Mouse (Mus musculus): Measurements from ENCODE around the gene Kctd13. TPM values are rescaled to one million over a fixed set of nuclear protein-coding genes. Genes with fewer than 3 reads are reported as not detected.

Gene Kctd13
- polyA plus RNA-seq, 1 experiment = not detected

- no peak overlapping the region for H3K27ac ChIP-seq (ENCODE audit: insufficient read depth, low read depth, low read length)
- no peak overlapping the region for H3K4me3 ChIP-seq (ENCODE audit: insufficient read depth, low read depth, low read length)
- no peak for TF ChIP-seq POLR2A (IDR thresholded peaks at IDR 0.05; ENCODE audit: insufficient read depth, low read depth, low read length)
- TF ChIP-seq CTCF (IDR thresholded peaks at IDR 0.05; ENCODE audit: insufficient read depth, low read depth, low read length) = no peak
- 75% methylated on average over 6 of the region's 6 CpGs for whole genome bisulfite sequencing
- no peaks in the 10 kb centered on the region for H3K4me1 ChIP-seq (ENCODE audit: control insufficient read depth, insufficient read depth, low read length)
Measured at GRCm38 (mm10) chr7:126967361-126967760, 38.7 kb downstream of the Kctd13 start.

- H3K4me3 ChIP-seq (ENCODE audit: insufficient read depth, low read depth, low read length) = no peak overlapping the region
- H3K4me1 ChIP-seq (ENCODE audit: control insufficient read depth, insufficient read depth, low read length) = peaks cover 3% of the 10 kb centered on the region
- TF ChIP-seq POLR2A (IDR thresholded peaks at IDR 0.05; ENCODE audit: insufficient read depth, low read depth, low read length) (no peak), CTCF (IDR thresholded peaks at IDR 0.05; ENCODE audit: insufficient read depth, low read depth, low read length) (no peak)
- 10% methylated on average over 8 of the region's 8 CpGs for WGBS
- H3K27ac ChIP-seq (ENCODE audit: insufficient read depth, low read depth, low read length) = no peak overlapping the region
Measured at GRCm38 (mm10) chr7:126975493-126975892, 46.8 kb downstream of the Kctd13 start.

GRCm38 (mm10) chr7:126975893-126975949 is 47.0 kb downstream of the Kctd13 start, which contains the start of gene Cdipt:
Cdipt (plus strand) TSS chr7:126975914.
- peak within 1 kb of the TSS; percentile 89 for H3K4me3 ChIP-seq (ENCODE audit: insufficient read depth, low read depth, low read length)
- H3K4me1 ChIP-seq (ENCODE audit: control insufficient read depth, insufficient read depth, low read length) = peaks cover 3% of the 10 kb centered on the region
- TF ChIP-seq POLR2A (IDR thresholded peaks at IDR 0.05; ENCODE audit: insufficient read depth, low read depth, low read length) (no peak), CTCF (IDR thresholded peaks at IDR 0.05; ENCODE audit: insufficient read depth, low read depth, low read length) (no peak)
- peak within 1 kb of the TSS; percentile 99 for H3K27ac ChIP-seq (ENCODE audit: insufficient read depth, low read depth, low read length)
- WGBS = 0% methylated on average over 1 of the region's 1 CpGs

- peak within 1 kb of the TSS; percentile 99 for H3K27ac ChIP-seq (ENCODE audit: insufficient read depth, low read depth, low read length)
- WGBS = under 1% methylated on average over 55 of the region's 55 CpGs
- H3K4me3 ChIP-seq (ENCODE audit: insufficient read depth, low read depth, low read length) = peak within 1 kb of the TSS; percentile 89
- TF ChIP-seq POLR2A (IDR thresholded peaks at IDR 0.05; ENCODE audit: insufficient read depth, low read depth, low read length) (0 out of 2 replicates have a peak, but pooled peaks have one; percentile 17), CTCF (IDR thresholded peaks at IDR 0.05; ENCODE audit: insufficient read depth, low read depth, low read length) (peak; percentile 84)
- H3K4me1 ChIP-seq (ENCODE audit: control insufficient read depth, insufficient read depth, low read length) = peaks cover 3% of the 10 kb centered on the region
Measured at GRCm38 (mm10) chr7:126975950-126976866, 47.5 kb downstream of the Kctd13 start, which contains the start of gene Cdiptos. Cdiptos (minus strand) TSS chr7:126976098.

- TF ChIP-seq CTCF (IDR thresholded peaks at IDR 0.05; ENCODE audit: insufficient read depth, low read depth, low read length) (no peak), POLR2A (IDR thresholded peaks at IDR 0.05; ENCODE audit: insufficient read depth, low read depth, low read length) (no peak)
- Histone ChIP-seq H3K27ac (ENCODE audit: insufficient read depth, low read depth, low read length) (no peak overlapping the region), H3K4me1 (ENCODE audit: control insufficient read depth, insufficient read depth, low read length) (peaks cover 3% of the 10 kb centered on the region), H3K4me3 (ENCODE audit: insufficient read depth, low read depth, low read length) (peak overlapping the region; percentile 89)
- WGBS = 28% methylated on average over 14 of the region's 14 CpGs
Measured at GRCm38 (mm10) chr7:126976878-126977459, 48.3 kb downstream of the Kctd13 start.

- H3K4me1 ChIP-seq (ENCODE audit: control insufficient read depth, insufficient read depth, low read length) = peaks cover 3% of the 10 kb centered on the region
- WGBS = 92% methylated on average over 6 of the region's 6 CpGs
- no peak overlapping the region for H3K4me3 ChIP-seq (ENCODE audit: insufficient read depth, low read depth, low read length)
- H3K27ac ChIP-seq (ENCODE audit: insufficient read depth, low read depth, low read length) = no peak overlapping the region
- no peak for TF ChIP-seq CTCF (IDR thresholded peaks at IDR 0.05; ENCODE audit: insufficient read depth, low read depth, low read length)
- TF ChIP-seq POLR2A (IDR thresholded peaks at IDR 0.05; ENCODE audit: insufficient read depth, low read depth, low read length) = no peak
Measured at GRCm38 (mm10) chr7:126978841-126979240, 50.2 kb downstream of the Kctd13 start.

GRCm38 (mm10) chr7:126981601-126982000 is 52.9 kb downstream of the Kctd13 start:
- Histone ChIP-seq H3K27ac (ENCODE audit: insufficient read depth, low read depth, low read length) (no peak overlapping the region), H3K4me1 (ENCODE audit: control insufficient read depth, insufficient read depth, low read length) (peaks cover 7% of the 10 kb centered on the region), H3K4me3 (ENCODE audit: insufficient read depth, low read depth, low read length) (no peak overlapping the region)
- TF ChIP-seq POLR2A (IDR thresholded peaks at IDR 0.05; ENCODE audit: insufficient read depth, low read depth, low read length) (no peak), CTCF (IDR thresholded peaks at IDR 0.05; ENCODE audit: insufficient read depth, low read depth, low read length) (no peak)
- 84% methylated on average over 2 of the region's 2 CpGs for whole genome bisulfite sequencing

- H3K4me1 ChIP-seq (ENCODE audit: control insufficient read depth, insufficient read depth, low read length) = peaks cover 7% of the 10 kb centered on the region
- 96% methylated on average over 4 of the region's 4 CpGs for WGBS
Measured at GRCm38 (mm10) chr7:126982054-126982453, 53.4 kb downstream of the Kctd13 start.

GRCm38 (mm10) chr7:126983113-126983512 is 54.4 kb downstream of the Kctd13 start:
- 75% methylated on average over 7 of the region's 7 CpGs for WGBS
- no peak overlapping the region for H3K27ac ChIP-seq (ENCODE audit: insufficient read depth, low read depth, low read length)
- H3K4me1 ChIP-seq (ENCODE audit: control insufficient read depth, insufficient read depth, low read length) = peaks cover 6% of the 10 kb centered on the region
- H3K4me3 ChIP-seq (ENCODE audit: insufficient read depth, low read depth, low read length) = no peak overlapping the region
- TF ChIP-seq CTCF (IDR thresholded peaks at IDR 0.05; ENCODE audit: insufficient read depth, low read depth, low read length) (no peak), POLR2A (IDR thresholded peaks at IDR 0.05; ENCODE audit: insufficient read depth, low read depth, low read length) (no peak)

More at GRCm38 (mm10) chr7:126982054-126982453, 53.4 kb downstream of the Kctd13 start:
- TF ChIP-seq CTCF (IDR thresholded peaks at IDR 0.05; ENCODE audit: insufficient read depth, low read depth, low read length) (no peak), POLR2A (IDR thresholded peaks at IDR 0.05; ENCODE audit: insufficient read depth, low read depth, low read length) (no peak)
- Histone ChIP-seq H3K27ac (ENCODE audit: insufficient read depth, low read depth, low read length) (no peak overlapping the region), H3K4me3 (ENCODE audit: insufficient read depth, low read depth, low read length) (no peak overlapping the region)
